Mouse (Mus musculus): ENCODE results near the gene Chmp6. TPM values are rescaled to one million over a fixed set of nuclear protein-coding genes. Genes with fewer than 3 reads are reported as not detected.

The Chmp6 gene
- total and polyA plus RNA-seq, 2 experiments from 2014 or later, result 79.5 to 121 TPM

GRCm38 (mm10) chr11:119951326-119951725, 38.1 kb downstream of the Chmp6 start:
- DNase-seq (ENCODE audit: low spot score), result no peak
- Histone ChIP-seq H3K4me1 (ENCODE audit: insufficient read depth, low read length) (0 out of 2 replicates have a peak, but pooled peaks cover 4% of the 10 kb centered on the region), H3K27me3 (ENCODE audit: insufficient read depth, low read length) (no peaks in the 10 kb centered on the region), H3K27ac (ENCODE audit: low read depth, low read length) (no peak overlapping the region), H3K4me2 (ENCODE audit: low read depth, low read length, poor library complexity, severe bottlenecking) (no peak overlapping the region), H3K9me3 (ENCODE audit: low read length) (no peaks in the 10 kb centered on the region), H3K4me3 (ENCODE audit: low read depth, low read length) (no peak overlapping the region), H3K9ac (replicated peaks; ENCODE audit: low read length, poor library complexity, severe bottlenecking) (no peak overlapping the region), H3K36me3 (ENCODE audit: insufficient read depth, low read length) (no peaks in the 10 kb centered on the region)
- 92% methylated on average over 6 of the region's 6 CpGs for WGBS
- no peak for TF ChIP-seq CTCF (IDR thresholded peaks at IDR 0.05)
- no peak for ATAC-seq (ENCODE audit: low FRiP score)

GRCm38 (mm10) chr11:119952429-119953224, 39.4 kb downstream of the Chmp6 start:
- no peaks in the 10 kb centered on the region for H3K9me3 ChIP-seq (ENCODE audit: low read length)
- H3K9ac ChIP-seq (replicated peaks; ENCODE audit: low read length, poor library complexity, severe bottlenecking), result no peak overlapping the region
- ATAC-seq (ENCODE audit: low FRiP score) (no peak), DNase-seq (ENCODE audit: low spot score) (peak; percentile 40)
- no peak overlapping the region for H3K27ac ChIP-seq (ENCODE audit: low read depth, low read length)
- peaks cover 4% of the 10 kb centered on the region; the same call in 1 of the 2 replicates for H3K36me3 ChIP-seq (ENCODE audit: insufficient read depth, low read length)
- TF ChIP-seq CTCF (IDR thresholded peaks at IDR 0.05), result no peak
- no peaks in the 10 kb centered on the region for H3K27me3 ChIP-seq (ENCODE audit: insufficient read depth, low read length)
- H3K4me2 ChIP-seq (ENCODE audit: low read depth, low read length, poor library complexity, severe bottlenecking), result no peak overlapping the region
- H3K4me1 ChIP-seq (ENCODE audit: insufficient read depth, low read length), result 0 out of 2 replicates have a peak, but pooled peaks cover 4% of the 10 kb centered on the region
- H3K4me3 ChIP-seq (ENCODE audit: low read depth, low read length), result no peak overlapping the region
- 49% methylated on average over 5 of the region's 5 CpGs for WGBS

GRCm38 (mm10) chr11:119954233-119954632, 41.0 kb downstream of the Chmp6 start:
- Histone ChIP-seq H3K27me3 (ENCODE audit: insufficient read depth, low read length) (no peaks in the 10 kb centered on the region), H3K36me3 (ENCODE audit: insufficient read depth, low read length) (peaks cover 4% of the 10 kb centered on the region; the same call in 1 of the 2 replicates), H3K27ac (ENCODE audit: low read depth, low read length) (no peak overlapping the region), H3K4me1 (ENCODE audit: insufficient read depth, low read length) (0 out of 2 replicates have a peak, but pooled peaks cover 4% of the 10 kb centered on the region), H3K4me2 (ENCODE audit: low read depth, low read length, poor library complexity, severe bottlenecking) (no peak overlapping the region), H3K9ac (replicated peaks; ENCODE audit: low read length, poor library complexity, severe bottlenecking) (no peak overlapping the region), H3K4me3 (ENCODE audit: low read depth, low read length) (no peak overlapping the region), H3K9me3 (ENCODE audit: low read length) (no peaks in the 10 kb centered on the region)
- DNase-seq (ENCODE audit: low spot score) (no peak), ATAC-seq (ENCODE audit: low FRiP score) (no peak)
- TF ChIP-seq CTCF (IDR thresholded peaks at IDR 0.05), result no peak
- WGBS, result 82% methylated on average over 4 of the region's 4 CpGs

- H3K27ac ChIP-seq (ENCODE audit: low read depth, low read length), result no peak overlapping the region
Measured at GRCm38 (mm10) chr11:119954749-119955337, 41.6 kb downstream of the Chmp6 start.

GRCm38 (mm10) chr11:119955432-119955831, 42.2 kb downstream of the Chmp6 start:
- no peak for TF ChIP-seq CTCF (IDR thresholded peaks at IDR 0.05)
- DNase-seq (ENCODE audit: low spot score) (no peak), ATAC-seq (ENCODE audit: low FRiP score) (no peak)
- 0 out of 2 replicates have a peak, but pooled peaks cover 4% of the 10 kb centered on the region for H3K4me1 ChIP-seq (ENCODE audit: insufficient read depth, low read length)
- peaks cover 8% of the 10 kb centered on the region; the same call in 1 of the 2 replicates for H3K36me3 ChIP-seq (ENCODE audit: insufficient read depth, low read length)
- H3K4me3 ChIP-seq (ENCODE audit: low read depth, low read length), result no peak overlapping the region
- no peak overlapping the region for H3K4me2 ChIP-seq (ENCODE audit: low read depth, low read length, poor library complexity, severe bottlenecking)
- no peaks in the 10 kb centered on the region for H3K27me3 ChIP-seq (ENCODE audit: insufficient read depth, low read length)
- H3K27ac ChIP-seq (ENCODE audit: low read depth, low read length), result no peak overlapping the region
- no peaks in the 10 kb centered on the region for H3K9me3 ChIP-seq (ENCODE audit: low read length)
- 72% methylated on average over 3 of the region's 3 CpGs for WGBS
- no peak overlapping the region for H3K9ac ChIP-seq (replicated peaks; ENCODE audit: low read length, poor library complexity, severe bottlenecking)

More at GRCm38 (mm10) chr11:119954749-119955337, 41.6 kb downstream of the Chmp6 start:
- Histone ChIP-seq H3K27me3 (ENCODE audit: insufficient read depth, low read length) (no peaks in the 10 kb centered on the region), H3K4me2 (ENCODE audit: low read depth, low read length, poor library complexity, severe bottlenecking) (no peak overlapping the region), H3K9ac (replicated peaks; ENCODE audit: low read length, poor library complexity, severe bottlenecking) (no peak overlapping the region), H3K36me3 (ENCODE audit: insufficient read depth, low read length) (peaks cover 4% of the 10 kb centered on the region; the same call in 1 of the 2 replicates), H3K4me3 (ENCODE audit: low read depth, low read length) (no peak overlapping the region), H3K4me1 (ENCODE audit: insufficient read depth, low read length) (0 out of 2 replicates have a peak, but pooled peaks cover 4% of the 10 kb centered on the region), H3K9me3 (ENCODE audit: low read length) (no peaks in the 10 kb centered on the region)
- DNase-seq (ENCODE audit: low spot score) (no peak), ATAC-seq (ENCODE audit: low FRiP score) (no peak)
- no peak for TF ChIP-seq CTCF (IDR thresholded peaks at IDR 0.05)
- WGBS, result 78% methylated on average over 2 of the region's 2 CpGs

GRCm38 (mm10) chr11:119956590-119956989, 43.3 kb downstream of the Chmp6 start:
- no peaks in the 10 kb centered on the region for H3K27me3 ChIP-seq (ENCODE audit: insufficient read depth, low read length)
- DNase-seq (ENCODE audit: low spot score), result no peak
- TF ChIP-seq CTCF (IDR thresholded peaks at IDR 0.05), result no peak
- ATAC-seq (ENCODE audit: low FRiP score), result no peak
- no peak overlapping the region for H3K9ac ChIP-seq (replicated peaks; ENCODE audit: low read length, poor library complexity, severe bottlenecking)
- 0 out of 2 replicates have a peak, but pooled peaks cover 4% of the 10 kb centered on the region for H3K4me1 ChIP-seq (ENCODE audit: insufficient read depth, low read length)
- 82% methylated on average over 13 of the region's 13 CpGs for WGBS
- H3K4me2 ChIP-seq (ENCODE audit: low read depth, low read length, poor library complexity, severe bottlenecking), result no peak overlapping the region
- H3K9me3 ChIP-seq (ENCODE audit: low read length), result no peaks in the 10 kb centered on the region
- no peak overlapping the region for H3K4me3 ChIP-seq (ENCODE audit: low read depth, low read length)
- H3K36me3 ChIP-seq (ENCODE audit: insufficient read depth, low read length), result peaks cover 8% of the 10 kb centered on the region; the same call in 1 of the 2 replicates
- no peak overlapping the region for H3K27ac ChIP-seq (ENCODE audit: low read depth, low read length)
